Mouse (Mus musculus): Measurements from ENCODE around the gene Spdye4a.

DNA sequence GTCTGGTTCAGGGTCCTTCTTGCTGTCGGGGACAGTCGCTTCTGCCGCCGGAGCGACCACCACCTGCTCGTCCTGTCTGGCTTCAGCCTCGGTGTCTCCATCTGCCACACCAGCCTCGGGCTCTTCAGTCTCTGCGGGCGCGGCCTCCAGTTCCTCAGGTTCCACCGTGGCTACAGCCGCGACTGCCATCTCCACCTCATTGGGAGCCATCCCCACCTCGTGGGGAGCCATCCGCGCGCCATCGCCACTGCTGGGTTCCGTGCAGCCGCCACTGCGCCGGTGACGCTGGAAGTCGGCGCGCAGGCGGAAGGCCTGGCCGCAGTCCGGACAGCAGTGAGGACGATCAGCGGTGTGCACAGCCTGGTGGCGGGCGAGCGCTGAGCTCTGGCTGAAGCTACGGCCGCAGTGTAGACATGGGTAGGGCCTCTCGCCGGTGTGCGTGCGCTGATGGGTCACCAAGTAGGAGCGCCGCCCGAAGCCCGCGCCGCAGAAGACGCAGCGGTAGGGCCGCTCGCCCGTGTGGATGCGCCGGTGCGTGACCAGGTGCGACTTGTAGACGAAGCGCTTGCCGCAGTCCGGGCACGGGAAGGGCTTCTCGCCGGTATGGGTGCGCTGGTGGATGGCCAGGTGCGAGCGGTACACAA lies 27.9 kb upstream of the Spdye4a start:
- no peak for TF ChIP-seq GATA1 (IDR thresholded peaks at IDR 0.05; ENCODE audit: low read length)
- no peak for TF ChIP-seq TAL1 (IDR thresholded peaks at IDR 0.05; ENCODE audit: low read length)

Data from erythroblast, embryonic 14.5 days (primary cell).